Mouse (Mus musculus): ENCODE measurements around the gene Hrh1.

- TF ChIP-seq CTCF (IDR thresholded peaks at IDR 0.05; ENCODE audit: extremely low read depth, insufficient read length, insufficient replicate concordance, low read depth, low read length) (no peak), POLR2A (IDR thresholded peaks at IDR 0.05; ENCODE audit: low read depth, low read length) (no peak)
Measured at GRCm38 (mm10) chr6:114444976-114445375, 47.2 kb downstream of the Hrh1 start.
